Mouse (Mus musculus) forebrain, postnatal 0 days (tissue): ENCODE measurements at regions not wholly inside any gene's neighbourhood (a gene's known extent, or its start where the extent isn't known, plus 50 kb on each side); places are given as distances from the start of the nearest gene placed in this dataset.

Source experiments
- ATAC-seq: fragments of 200-750 bp; cut with Nextera tagmentation; 2 replicates; pipeline ENCODE4 v1.8.0; 2017; ENCODE audit warnings: mild to moderate bottlenecking, moderate library complexity
- DNase-seq: peaks from one replicate; pipeline ENCODE4 v3.0.0-alpha.2; 2015
- H3K27ac ChIP-seq: fragments of 300-500 bp; sonication (generic); 2 replicates; pipeline ENCODE4 v1.5.1; 2014; ENCODE audit warnings: low read depth, mild to moderate bottlenecking, antibody characterized with exemption, low read length, moderate library complexity, mixed read lengths
- H3K27me3 ChIP-seq: fragments of 300-500 bp; sonication (generic); 2 replicates; pipeline ENCODE4 v1.6.1; 2014; ENCODE audit warnings: mild to moderate bottlenecking, low read length, mixed read lengths; ENCODE audit not compliant: insufficient read depth
- H3K36me3 ChIP-seq: fragments of 300-500 bp; sonication (generic); 2 replicates; pipeline ENCODE4 v1.6.1; 2014; ENCODE audit warnings: mild to moderate bottlenecking, moderate library complexity; ENCODE audit not compliant: insufficient read depth
- H3K4me1 ChIP-seq: fragments of 300-500 bp; sonication (generic); 2 replicates; pipeline ENCODE4 v1.6.1; 2014; ENCODE audit warnings: antibody characterized with exemption; ENCODE audit not compliant: insufficient read depth
- H3K4me2 ChIP-seq: fragments of 300-500 bp; sonication (generic); 2 replicates; pipeline ENCODE4 v1.6.1; 2014; ENCODE audit warnings: low read depth, mild to moderate bottlenecking, moderate library complexity
- H3K4me3 ChIP-seq: fragments of 300-500 bp; sonication (generic); 2 replicates; pipeline ENCODE4 v1.5.1; 2014; ENCODE audit warnings: low read depth, low read length, mixed read lengths
- H3K9ac ChIP-seq: fragments of 300-500 bp; sonication (generic); 2 replicates; pipeline ENCODE4 v1.6.1; 2014; ENCODE audit warnings: mild to moderate bottlenecking
- H3K9me3 ChIP-seq: fragments of 300-500 bp; sonication (generic); 2 replicates; pipeline ENCODE4 v1.6.1; 2016; ENCODE audit warnings: low read length
- CTCF ChIP-seq: sonication (generic); IDR thresholded peaks from 2 replicates; pipeline ENCODE4 v1.5.1; 2016; ENCODE audit warnings: antibody characterized with exemption, control low read depth, low read depth
- WGBS: fragments of 180-500 bp; shearing (Covaris S2); extraction: QIAGEN DNeasy Blood & Tissue Kit; methylation state at CpG from one replicate; pipeline ENCODE4 v1.1.7; 2014; 5-methylcytosine and 5-hydroxymethylcytosine counted together

DNA sequence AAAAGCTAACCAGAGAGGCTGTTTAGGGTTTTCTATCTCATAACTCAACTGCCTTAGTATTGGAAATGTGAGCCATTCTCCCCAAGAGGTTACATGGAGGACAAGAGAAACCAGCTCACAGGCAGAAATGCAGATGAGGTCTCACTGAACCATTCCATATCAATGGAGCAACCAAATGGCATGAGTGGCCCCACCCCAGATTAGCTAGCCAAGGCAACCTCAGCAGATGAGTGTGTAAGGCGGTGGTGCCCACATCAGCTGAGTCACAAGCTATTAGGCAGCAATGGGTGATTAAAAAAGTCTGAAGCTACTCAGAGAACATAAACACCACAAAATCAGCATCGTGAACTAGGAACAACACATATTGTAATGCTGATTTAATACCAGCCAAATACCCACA is 133.2 kb downstream of the Lpin1 start:
- 90% methylated on average over 2 of the region's 2 CpGs for WGBS
- Histone ChIP-seq H3K4me2 (no peak overlapping the region), H3K4me1 (no peaks in the 10 kb centered on the region), H3K27me3 (no peaks in the 10 kb centered on the region), H3K9ac (no peak overlapping the region), H3K9me3 (no peaks in the 10 kb centered on the region), H3K36me3 (no peaks in the 10 kb centered on the region), H3K4me3 (no peak overlapping the region), H3K27ac (no peak overlapping the region)
- ATAC-seq (no peak), DNase-seq (no peak)
- no peak for TF ChIP-seq CTCF

DNA sequence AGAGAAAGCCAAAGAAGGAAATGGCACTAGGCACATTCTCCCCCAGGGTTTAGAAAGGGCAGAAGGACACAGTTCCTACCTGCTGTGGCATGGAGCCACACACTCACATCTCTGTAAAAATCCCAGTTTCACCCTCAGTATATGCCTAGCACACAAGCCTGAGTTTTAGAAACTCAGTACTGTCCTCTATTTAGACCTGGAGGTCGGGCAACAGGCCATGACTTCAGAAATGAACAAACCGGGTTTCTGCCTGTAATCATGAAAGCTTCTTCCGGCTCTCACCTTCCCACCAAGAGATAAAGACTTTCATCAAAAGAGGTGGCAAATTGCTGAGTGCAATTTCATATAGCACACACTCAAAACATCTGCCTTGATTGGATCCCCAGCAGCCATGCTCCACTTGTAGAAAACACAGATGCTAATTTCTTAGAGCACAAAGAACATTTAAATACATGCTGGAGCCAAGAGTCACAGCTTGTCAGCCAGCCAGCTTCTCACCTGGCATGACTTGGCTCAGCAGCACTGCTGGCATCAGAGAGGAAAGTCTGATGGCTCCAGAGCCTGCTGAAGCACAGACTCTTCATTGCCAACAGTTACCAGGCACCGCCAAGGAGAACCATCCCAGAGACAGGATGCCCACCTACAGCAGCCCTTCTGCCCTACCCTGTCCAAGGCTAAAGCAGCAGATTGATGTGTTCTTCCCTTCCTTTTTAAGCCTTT is 136.2 kb downstream of the Lpin1 start:
- H3K27me3 ChIP-seq: no peaks in the 10 kb centered on the region
- DNase-seq (peak; percentile 63), ATAC-seq (peak; percentile 74)
- no peaks in the 10 kb centered on the region for H3K9me3 ChIP-seq
- WGBS: 54% methylated on average over 4 of the region's 4 CpGs
- no peak overlapping the region for H3K4me2 ChIP-seq
- H3K27ac ChIP-seq: no peak overlapping the region
- TF ChIP-seq CTCF: no peak
- H3K36me3 ChIP-seq: no peaks in the 10 kb centered on the region
- H3K4me1 ChIP-seq: no peaks in the 10 kb centered on the region
- no peak overlapping the region for H3K4me3 ChIP-seq
- H3K9ac ChIP-seq: no peak overlapping the region

DNA sequence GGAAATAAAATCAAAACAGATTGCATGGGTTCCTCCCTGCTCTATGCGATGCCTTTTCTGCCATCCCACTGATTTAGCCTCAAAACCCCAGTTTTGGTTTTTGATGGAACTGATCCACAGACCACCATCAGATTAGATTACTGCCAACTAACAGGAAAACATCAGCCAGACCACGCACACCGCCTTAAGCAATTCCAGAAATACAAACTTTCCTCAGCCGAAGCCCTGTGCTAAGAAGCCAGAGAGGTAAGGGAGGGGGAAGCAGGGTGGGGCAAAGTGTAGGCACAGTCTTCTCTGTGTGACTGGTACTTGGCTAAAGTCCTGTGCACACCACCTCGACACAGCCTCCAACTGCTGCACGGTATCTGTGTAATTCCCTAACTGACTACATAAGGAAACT is 153.3 kb downstream of the Lpin1 start:
- no peaks in the 10 kb centered on the region for H3K4me1 ChIP-seq
- no peaks in the 10 kb centered on the region for H3K36me3 ChIP-seq
- H3K4me2 ChIP-seq: no peak overlapping the region
- no peak for DNase-seq
- TF ChIP-seq CTCF: no peak
- no peak for ATAC-seq
- no peaks in the 10 kb centered on the region for H3K9me3 ChIP-seq
- no peak overlapping the region for H3K4me3 ChIP-seq
- no peaks in the 10 kb centered on the region for H3K27me3 ChIP-seq
- H3K9ac ChIP-seq: no peak overlapping the region
- WGBS: 90% methylated on average over 6 of the region's 6 CpGs
- no peak overlapping the region for H3K27ac ChIP-seq

DNA sequence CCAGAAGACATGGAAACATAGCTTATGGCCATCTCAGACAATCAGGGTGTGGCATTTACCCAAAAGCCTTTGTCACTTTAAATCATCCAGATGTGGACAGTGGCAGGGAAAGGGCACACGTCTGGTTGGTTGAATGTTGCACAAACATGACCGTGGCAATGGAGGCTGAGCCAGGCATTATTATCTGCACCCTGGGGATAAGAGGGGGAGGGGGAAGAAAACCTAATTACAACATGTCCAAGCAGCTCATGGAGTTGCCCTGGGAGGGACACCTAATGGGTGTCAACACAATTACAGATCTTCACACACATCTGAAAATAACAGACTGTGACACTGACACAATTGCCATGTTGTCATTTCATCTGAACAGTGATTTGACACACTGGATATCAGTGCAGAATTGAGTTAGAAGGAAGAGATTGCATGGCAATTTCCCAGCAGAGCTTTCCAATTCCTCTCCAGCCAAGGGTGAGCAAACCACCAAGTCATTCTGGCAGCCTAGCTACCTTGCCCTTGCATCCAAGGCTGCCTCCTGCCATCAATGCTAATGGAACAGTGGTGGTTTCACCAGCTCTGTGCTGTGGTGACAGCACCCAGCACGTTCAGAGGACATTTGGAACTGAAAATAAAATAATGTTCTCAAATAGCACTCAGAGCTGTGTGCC is 159.9 kb downstream of the Lpin1 start:
- Histone ChIP-seq H3K4me1 (no peaks in the 10 kb centered on the region), H3K9ac (no peak overlapping the region), H3K4me2 (no peak overlapping the region), H3K27ac (no peak overlapping the region), H3K4me3 (no peak overlapping the region), H3K9me3 (no peaks in the 10 kb centered on the region), H3K27me3 (no peaks in the 10 kb centered on the region), H3K36me3 (no peaks in the 10 kb centered on the region)
- no peak for DNase-seq
- 61% methylated on average over 3 of the region's 3 CpGs for WGBS
- no peak for TF ChIP-seq CTCF
- ATAC-seq: no peak; the same call in 1 of the 2 replicates

DNA sequence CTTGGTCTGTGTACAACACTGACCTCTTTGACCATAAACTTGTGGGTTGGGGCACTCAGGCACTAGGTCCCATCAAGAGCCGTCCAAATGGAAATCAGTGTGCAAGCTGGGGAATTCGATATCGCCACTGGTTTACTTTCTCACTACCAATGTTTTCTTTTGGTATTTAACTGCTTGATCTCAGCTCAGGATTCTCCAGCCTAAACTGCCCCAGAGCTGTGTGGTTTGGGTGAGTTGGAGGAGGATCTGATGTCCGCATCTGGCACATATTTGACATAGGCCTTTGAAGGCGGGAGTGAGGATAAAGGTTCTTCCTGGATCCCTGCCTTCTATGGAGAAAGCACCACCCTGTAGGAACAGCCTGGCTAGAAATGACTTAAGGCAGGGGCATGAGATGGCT is 172.0 kb downstream of the Lpin1 start:
- H3K36me3 ChIP-seq: no peaks in the 10 kb centered on the region
- H3K27me3 ChIP-seq: no peaks in the 10 kb centered on the region
- no peak overlapping the region for H3K27ac ChIP-seq
- H3K9me3 ChIP-seq: no peaks in the 10 kb centered on the region
- DNase-seq (no peak), ATAC-seq (no peak)
- TF ChIP-seq CTCF: no peak
- H3K4me1 ChIP-seq: no peaks in the 10 kb centered on the region
- no peak overlapping the region for H3K9ac ChIP-seq
- 89% methylated on average over 5 of the region's 5 CpGs for WGBS
- H3K4me3 ChIP-seq: no peak overlapping the region
- no peak overlapping the region for H3K4me2 ChIP-seq

DNA sequence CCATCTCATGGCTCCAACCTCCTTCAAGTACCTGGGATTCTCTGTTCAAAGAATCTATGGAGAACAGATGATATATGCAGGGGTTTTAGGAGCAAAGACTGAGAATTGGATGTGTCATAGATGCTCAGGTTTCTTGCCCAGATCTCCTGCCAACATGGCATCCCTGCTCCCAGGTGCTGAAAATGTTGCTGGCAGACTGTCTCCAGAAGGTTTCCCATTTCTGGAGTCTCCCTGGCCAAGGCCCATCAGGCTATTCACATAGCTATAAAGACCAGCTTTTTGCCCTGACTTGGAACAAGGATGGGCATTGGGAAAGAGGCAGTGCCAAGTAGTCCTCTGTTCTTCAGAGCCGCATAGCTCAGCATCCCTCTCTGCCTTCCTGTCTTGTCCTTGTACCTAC is 173.8 kb downstream of the Lpin1 start:
- H3K4me3 ChIP-seq: no peak overlapping the region
- no peaks in the 10 kb centered on the region for H3K4me1 ChIP-seq
- TF ChIP-seq CTCF: no peak
- no peak overlapping the region for H3K9ac ChIP-seq
- no peaks in the 10 kb centered on the region for H3K9me3 ChIP-seq
- no peak overlapping the region for H3K4me2 ChIP-seq
- ATAC-seq (no peak), DNase-seq (no peak)
- 89% methylated on average over 1 of the region's 1 CpGs for WGBS
- H3K36me3 ChIP-seq: no peaks in the 10 kb centered on the region
- H3K27ac ChIP-seq: no peak overlapping the region
- H3K27me3 ChIP-seq: no peaks in the 10 kb centered on the region

DNA sequence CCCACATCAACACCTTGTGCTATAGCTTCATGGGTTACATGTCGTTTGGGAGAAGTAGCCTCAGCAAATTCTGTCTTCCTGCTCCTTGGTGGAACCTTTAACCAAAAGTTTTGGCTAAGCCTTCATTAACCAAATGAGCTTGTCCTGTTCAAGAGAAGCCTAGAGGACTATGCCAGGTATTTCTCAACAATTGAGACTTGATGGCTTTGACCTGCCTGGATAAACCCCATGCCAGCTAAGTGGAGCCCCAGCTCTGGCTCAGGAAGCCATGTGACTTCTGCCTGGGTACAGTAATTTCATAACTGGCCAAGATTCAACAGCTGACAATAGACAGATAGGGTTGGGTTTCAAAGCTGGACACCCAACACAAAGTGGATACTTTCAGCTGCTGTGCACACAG is 174.5 kb downstream of the Lpin1 start:
- WGBS: 81% methylated on average over 1 of the region's 1 CpGs

More for the DNA sequence above, 174.5 kb downstream of the Lpin1 start:
- no peaks in the 10 kb centered on the region for H3K36me3 ChIP-seq
- DNase-seq (no peak), ATAC-seq (no peak)
- H3K9ac ChIP-seq: no peak overlapping the region
- H3K4me1 ChIP-seq: no peaks in the 10 kb centered on the region
- H3K4me3 ChIP-seq: no peak overlapping the region
- H3K4me2 ChIP-seq: no peak overlapping the region
- no peak for TF ChIP-seq CTCF
- H3K27me3 ChIP-seq: no peaks in the 10 kb centered on the region
- no peak overlapping the region for H3K27ac ChIP-seq
- H3K9me3 ChIP-seq: no peaks in the 10 kb centered on the region
